Mouse (Mus musculus) olfactory bulb, adult 2 months (tissue): ENCODE data around the gene Ptprg.

Source experiments
- CTCF ChIP-seq: fragments of 200-500 bp; IDR thresholded peaks from 2 replicates; pipeline ENCODE4 v1.5.1; 2012; ENCODE audit warnings: low read depth, mild to moderate bottlenecking, low read length, moderate library complexity; ENCODE audit not compliant: insufficient read depth
- POLR2A ChIP-seq: fragments of 200-500 bp; IDR thresholded peaks from 2 replicates; pipeline ENCODE4 v1.6.1; 2012; ENCODE audit warnings: mild to moderate bottlenecking, low read depth, low read length, moderate library complexity; ENCODE audit not compliant: insufficient read depth

DNA sequence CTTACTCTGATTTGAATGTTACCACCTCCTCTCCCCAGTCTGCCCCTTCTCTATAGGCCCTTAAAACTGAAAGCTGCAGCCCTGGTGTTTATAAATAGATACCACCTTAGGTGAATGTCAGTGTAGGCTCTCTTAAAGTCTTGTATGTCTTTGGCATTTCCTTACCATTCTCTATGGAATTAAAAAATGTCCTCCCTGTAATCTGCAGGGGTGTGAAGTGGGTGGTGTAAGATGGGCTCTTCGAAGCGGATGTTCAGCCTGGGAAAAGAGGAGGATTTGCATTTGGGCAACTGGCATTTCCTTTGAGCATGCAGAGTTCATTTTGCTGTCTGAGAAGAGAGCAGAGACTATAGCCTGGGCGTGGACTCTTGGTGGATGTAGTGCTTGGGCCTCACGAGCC lies 201.3 kb downstream of the Ptprg start:
- TF ChIP-seq POLR2A (no peak), CTCF (no peak)
